Mouse (Mus musculus): ENCODE results near the gene Xylt2. TPM values are rescaled to one million over a fixed set of nuclear protein-coding genes. Genes with fewer than 3 reads are reported as not detected.

Gene Xylt2
- polyA plus RNA-seq, 1 experiment from 2014 or later: 65.3 TPM

GRCm38 (mm10) chr11:94614603-94615002 is 62.7 kb downstream of the Xylt2 start:
- 98% methylated on average over 4 of the region's 4 CpGs for WGBS (ENCODE audit: missing documents)
- Histone ChIP-seq H3K79me2 (ENCODE audit: inconsistent target) (no peaks in the 10 kb centered on the region), H3K27ac (no peak overlapping the region), H3K4me3 (ENCODE audit: inconsistent target) (no peak overlapping the region), H3K36me3 (ENCODE audit: inconsistent target) (no peaks in the 10 kb centered on the region)

Other genes with a start within 250 kb of the Xylt2 start
- gene Cacna1g, start 203.3 kb downstream of the Xylt2 start, polyA plus RNA-seq (2018): not detected in 3 replicates
- gene Spata20, start 191.3 kb downstream of the Xylt2 start, polyA plus RNA-seq (2018): not detected in 3 replicates
- gene Epn3, start 177.5 kb downstream of the Xylt2 start, polyA plus RNA-seq (2018): not detected in 3 replicates
- 0.11 to 0.23 TPM in 2 of 3 replicates, not detected in the other for gene Mycbpap, start 155.8 kb downstream of the Xylt2 start, polyA plus RNA-seq (2018)
- gene Rsad1, start 128.3 kb downstream of the Xylt2 start, polyA plus RNA-seq (2018): 2.5 to 4.1 TPM (median 3.0 TPM) in 3 replicates
- not detected in 3 replicates for gene Chad, start 112.5 kb downstream of the Xylt2 start, polyA plus RNA-seq (2018)
- gene Acsf2, start 75.6 kb downstream of the Xylt2 start, polyA plus RNA-seq (2018): 8.6 to 26.2 TPM (median 15.8 TPM) in 3 replicates
- gene Lrrc59, start 47.7 kb downstream of the Xylt2 start, polyA plus RNA-seq (2018): 83.8 to 180 TPM (median 108 TPM) in 3 replicates
- gene Mrpl27, start 23.7 kb downstream of the Xylt2 start, polyA plus RNA-seq (2018): 67.1 to 97.3 TPM (median 81.8 TPM) in 3 replicates
- gene Eme1, start 23.6 kb downstream of the Xylt2 start, polyA plus RNA-seq (2018): 0.60 to 4.3 TPM (median 1.5 TPM) in 3 replicates
- gene Gm11541, start 27.0 kb upstream of the Xylt2 start, polyA plus RNA-seq (2018): 0.30 TPM in 1 of 3 replicates, not detected in the others
- not detected in 3 replicates for gene Cdc34b, start 64.3 kb upstream of the Xylt2 start, polyA plus RNA-seq (2018)
- gene Tmem92, start 105.2 kb upstream of the Xylt2 start, polyA plus RNA-seq (2018): not detected in 3 replicates